Mouse (Mus musculus): ENCODE measurements at regions not wholly inside any gene's neighbourhood (a gene's known extent, or its start where the extent isn't known, plus 50 kb on each side); places are given as distances from the start of the nearest gene placed in this dataset.
"Not testable (repeated sequence)": the region's sequence is repeated elsewhere in the genome, so short reads cannot be mapped to it uniquely, and the experiment has no call there.

- DNase-seq (ENCODE audit: low spot score) = no peak
These were observed 101.2 kb upstream of the Fam78b start for GRCm38 (mm10) chr1:166900028-166900427.

GRCm38 (mm10) chr1:166900441-166901161 is 100.6 kb upstream of the Fam78b start:
- no peak for DNase-seq (ENCODE audit: low spot score)

GRCm38 (mm10) chr1:166901574-166901973 is 99.6 kb upstream of the Fam78b start:
- DNase-seq (ENCODE audit: low spot score) = no peak

- DNase-seq (ENCODE audit: low spot score) = no peak
These were observed 97.8 kb upstream of the Fam78b start for GRCm38 (mm10) chr1:166903417-166903816.

- no peak for DNase-seq (ENCODE audit: low spot score)
These were observed 92.9 kb upstream of the Fam78b start for GRCm38 (mm10) chr1:166908231-166908805.

GRCm38 (mm10) chr1:166912195-166912594 is 89.0 kb upstream of the Fam78b start:
- DNase-seq (ENCODE audit: low spot score) = not testable (repeated sequence)

- no peak for DNase-seq (ENCODE audit: low spot score)
These were observed 78.1 kb upstream of the Fam78b start for GRCm38 (mm10) chr1:166922911-166923712.

- DNase-seq (ENCODE audit: low spot score) = no peak
These were observed 77.6 kb upstream of the Fam78b start for GRCm38 (mm10) chr1:166923713-166923975.

- DNase-seq (ENCODE audit: low spot score) = no peak
These were observed 77.1 kb upstream of the Fam78b start for GRCm38 (mm10) chr1:166924126-166924525.

GRCm38 (mm10) chr1:166926078-166926477 is 75.1 kb upstream of the Fam78b start:
- DNase-seq (ENCODE audit: low spot score) = no peak

- not testable (repeated sequence) for DNase-seq (ENCODE audit: low spot score)
These were observed 61.5 kb upstream of the Fam78b start for GRCm38 (mm10) chr1:166939744-166940143.

- DNase-seq (ENCODE audit: low spot score) = not testable (repeated sequence)
These were observed 60.8 kb upstream of the Fam78b start for GRCm38 (mm10) chr1:166940146-166941076.

- DNase-seq (ENCODE audit: low spot score) = no peak
These were observed 59.0 kb upstream of the Fam78b start for GRCm38 (mm10) chr1:166942201-166942600.

GRCm38 (mm10) chr1:166944540-166944939 is 56.7 kb upstream of the Fam78b start:
- no peak for DNase-seq (ENCODE audit: low spot score)

- no peak for DNase-seq (ENCODE audit: low spot score)
These were observed 53.1 kb upstream of the Fam78b start for GRCm38 (mm10) chr1:166947844-166948702.
